Mouse (Mus musculus) thymus, adult 2 months (tissue): Measurements from ENCODE around the gene Tmco4.

ENCODE experiments used
- CTCF ChIP-seq: fragments of 200-500 bp; IDR thresholded peaks from 2 replicates; pipeline ENCODE4 v1.5.1; 2012; ENCODE audit warnings: mild to moderate bottlenecking, control low read depth, low read length, moderate library complexity, borderline replicate concordance; ENCODE audit not compliant: control insufficient read depth, poor library complexity, insufficient read depth; ENCODE audit errors: extremely low read depth
- POLR2A ChIP-seq: fragments of 200-500 bp; IDR thresholded peaks from 2 replicates; pipeline ENCODE4 v1.6.1; 2012; ENCODE audit warnings: mild to moderate bottlenecking, low read length, control low read depth, moderate library complexity; ENCODE audit not compliant: control insufficient read depth, poor library complexity, insufficient read depth; ENCODE audit errors: extremely low read depth

DNA sequence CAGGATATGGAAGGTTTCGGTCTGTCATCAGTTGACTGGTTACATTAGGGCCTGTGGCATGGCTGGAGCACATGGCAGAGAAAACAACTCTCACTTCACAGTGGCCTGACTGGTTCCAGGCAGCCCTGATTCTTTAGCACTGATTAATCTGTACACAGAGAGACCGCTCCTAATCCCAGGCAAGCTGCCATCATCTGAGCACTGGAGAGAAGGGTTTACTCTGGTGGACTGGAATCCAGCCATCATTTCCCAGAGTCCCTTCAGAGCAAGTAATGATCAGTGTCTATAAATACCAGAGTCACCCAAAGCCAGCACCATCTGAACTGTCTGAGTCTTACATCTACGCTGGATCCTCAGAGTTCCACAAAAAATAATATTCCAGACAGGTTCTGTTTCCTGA, 63.1 kb downstream of the Tmco4 start:
- TF ChIP-seq POLR2A, result no peak
- TF ChIP-seq CTCF, result no peak
